Mouse (Mus musculus) retina, postnatal 7 days (tissue): Measurements from ENCODE around the gene Tpst2.
"Not testable (repeated sequence)": the region's sequence is repeated elsewhere in the genome, so short reads cannot be mapped to it uniquely, and the experiment has no call there.

ENCODE experiments used
- DNase-seq: peaks from one replicate; pipeline ENCODE4 v3.0.0-alpha.2; 2012; ENCODE audit warnings: low read depth, low spot score

The Tpst2 gene

GRCm38 (mm10) chr5:112297257-112297656 lies 20.8 kb downstream of the Tpst2 start:
- DNase-seq: no peak

GRCm38 (mm10) chr5:112298226-112298988 lies 21.9 kb downstream of the Tpst2 start:
- DNase-seq: no peak

- no peak for DNase-seq
Observed at GRCm38 (mm10) chr5:112299399-112299798, 22.9 kb downstream of the Tpst2 start.

DNA sequence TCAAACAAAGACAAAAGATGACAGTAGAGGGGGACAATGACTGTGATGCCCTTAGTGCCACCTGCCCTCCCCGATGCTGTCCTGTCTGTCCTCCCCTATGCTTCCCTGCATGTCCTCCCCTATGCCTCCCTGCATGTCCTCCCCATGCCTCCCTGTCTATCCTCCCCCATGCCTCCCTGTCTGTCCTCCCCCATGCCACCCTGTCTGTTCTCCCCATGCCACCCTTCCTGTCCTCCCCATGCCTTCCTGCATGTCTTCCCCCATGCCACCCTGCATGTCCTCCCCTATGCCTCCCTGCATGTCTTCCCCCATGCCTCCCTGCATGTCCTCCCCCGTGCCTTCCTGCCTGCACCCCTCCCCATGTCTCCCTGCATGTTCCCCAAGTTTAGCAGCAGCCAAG lies 23.6 kb downstream of the Tpst2 start:
- no peak for DNase-seq

DNA sequence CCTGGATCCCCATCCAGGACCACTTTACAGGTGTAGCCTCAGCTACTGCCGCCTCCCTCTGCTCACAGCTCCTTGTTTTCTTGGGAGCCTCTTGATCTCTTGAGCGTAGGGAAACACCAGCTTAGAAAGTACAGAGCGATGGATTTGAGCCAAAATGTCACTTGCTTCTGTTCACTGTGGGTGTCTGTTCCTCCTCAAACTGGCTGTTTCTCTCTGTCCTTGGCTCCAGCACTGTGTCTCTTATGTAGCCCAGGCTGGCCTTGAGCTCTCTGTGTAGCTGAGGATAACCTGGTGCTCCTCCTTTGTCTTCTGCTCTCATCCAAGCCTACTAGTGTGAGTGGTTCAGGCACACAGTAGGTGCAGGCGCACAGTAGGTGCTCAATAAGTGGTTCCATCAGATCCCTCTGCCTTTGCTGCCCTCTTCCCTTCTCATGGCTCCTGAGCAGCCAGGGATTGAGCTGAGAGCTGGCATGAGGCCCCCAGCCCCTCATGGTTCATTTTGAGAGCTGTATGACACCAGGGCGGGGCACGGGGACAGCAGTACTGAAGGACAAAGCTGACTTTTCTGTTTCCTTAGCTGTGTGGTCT lies 24.3 kb downstream of the Tpst2 start:
- no peak for DNase-seq

DNA sequence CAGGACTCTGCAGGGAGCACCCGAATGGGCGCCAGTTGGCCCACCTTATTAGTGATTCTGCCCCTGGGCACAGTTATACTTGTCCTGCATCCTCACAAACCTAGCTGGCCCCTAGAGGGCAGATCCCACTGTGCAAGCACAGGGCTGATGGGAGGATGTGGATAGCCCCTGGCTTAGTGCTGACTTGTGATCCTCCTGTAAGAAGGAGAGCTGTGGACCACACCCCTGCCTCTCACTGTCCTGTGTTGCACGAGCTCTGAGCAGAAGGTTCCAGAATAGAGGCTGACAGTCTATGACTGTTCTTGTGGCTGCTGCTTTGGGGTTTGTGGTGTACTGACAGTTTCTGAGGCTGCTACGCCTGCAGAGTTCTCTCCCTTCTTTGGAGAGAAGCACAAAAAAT lies 25.2 kb downstream of the Tpst2 start:
- DNase-seq: no peak

DNA sequence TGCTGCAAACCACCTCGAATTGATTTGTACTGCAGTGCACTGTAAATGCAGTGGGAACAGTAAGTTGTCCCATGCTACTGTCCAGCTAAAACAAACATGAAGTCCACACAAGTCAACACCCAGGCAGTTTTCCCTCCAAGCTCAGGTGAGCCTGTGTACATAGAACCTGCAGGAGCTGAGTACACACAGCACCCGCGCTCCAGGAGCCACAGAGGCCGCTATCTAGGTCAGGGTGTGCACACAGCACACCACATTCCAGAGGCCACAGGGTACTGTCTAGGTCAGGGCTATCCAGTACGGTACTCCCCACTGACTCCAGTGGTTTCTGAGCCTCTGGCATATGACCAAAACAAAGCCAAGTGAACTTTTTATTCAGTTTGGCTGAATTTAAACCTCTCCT lies 25.8 kb downstream of the Tpst2 start:
- no peak for DNase-seq

DNA sequence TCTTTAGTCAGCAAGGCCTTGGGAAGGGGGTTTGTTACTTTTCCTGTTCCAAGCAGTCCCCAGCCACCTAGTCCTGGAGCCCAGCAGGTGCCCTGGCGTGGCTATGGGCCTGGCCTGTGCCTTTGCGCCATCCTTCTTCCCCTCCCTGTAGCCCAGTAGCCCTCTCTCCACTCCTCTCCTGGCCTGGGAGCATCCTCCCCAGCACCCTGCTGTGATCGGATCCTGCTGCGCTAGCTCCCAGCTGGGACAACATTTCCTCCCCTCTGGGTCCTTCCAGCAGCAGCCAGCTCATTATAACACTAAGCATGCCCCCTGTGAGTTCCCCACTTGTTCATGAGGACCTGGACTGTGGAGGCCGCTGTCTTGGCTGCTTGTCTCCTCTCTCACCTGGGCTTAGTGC lies 29.4 kb downstream of the Tpst2 start:
- no peak for DNase-seq

GRCm38 (mm10) chr5:112313222-112313885 lies 36.9 kb downstream of the Tpst2 start:
- no peak for DNase-seq

DNA sequence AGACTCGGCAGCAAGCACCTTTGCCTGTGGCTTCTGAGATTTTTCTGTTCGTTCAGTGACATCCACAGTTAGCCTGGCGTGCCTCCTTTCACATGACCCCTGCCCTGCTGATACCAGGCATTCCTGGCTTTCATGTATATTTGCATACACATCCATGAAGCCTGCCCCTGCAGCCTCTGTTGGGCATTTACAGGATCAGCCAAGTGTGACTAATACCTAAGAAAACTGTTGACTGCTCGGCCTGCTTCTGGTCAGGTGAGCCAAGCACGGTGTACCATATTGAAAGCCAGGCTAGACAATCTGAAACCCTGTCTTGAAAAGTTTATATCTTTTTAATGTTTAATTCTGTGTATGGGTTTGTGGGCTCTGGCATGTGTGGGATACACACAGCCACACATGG lies 40.0 kb downstream of the Tpst2 start:
- no peak for DNase-seq

DNA sequence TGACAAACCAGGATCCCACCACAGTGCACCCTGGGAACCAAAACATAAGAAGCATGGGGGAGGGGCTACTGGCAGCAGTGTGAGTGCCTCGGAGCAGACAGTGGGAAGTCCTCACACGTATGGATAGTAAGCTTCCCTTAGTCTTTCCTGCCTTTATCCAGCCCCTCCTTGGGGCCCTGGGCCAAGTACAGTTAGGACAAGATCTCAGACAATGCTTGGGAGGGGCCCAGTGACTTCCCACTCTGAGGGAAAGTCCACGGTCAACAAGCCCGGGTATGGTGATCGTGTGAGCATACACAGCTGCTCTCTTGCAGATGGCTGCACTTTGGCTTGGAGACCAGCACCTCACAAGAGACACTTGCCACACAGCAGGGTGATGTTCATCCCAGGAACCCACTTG lies 40.8 kb downstream of the Tpst2 start:
- no peak for DNase-seq

DNA sequence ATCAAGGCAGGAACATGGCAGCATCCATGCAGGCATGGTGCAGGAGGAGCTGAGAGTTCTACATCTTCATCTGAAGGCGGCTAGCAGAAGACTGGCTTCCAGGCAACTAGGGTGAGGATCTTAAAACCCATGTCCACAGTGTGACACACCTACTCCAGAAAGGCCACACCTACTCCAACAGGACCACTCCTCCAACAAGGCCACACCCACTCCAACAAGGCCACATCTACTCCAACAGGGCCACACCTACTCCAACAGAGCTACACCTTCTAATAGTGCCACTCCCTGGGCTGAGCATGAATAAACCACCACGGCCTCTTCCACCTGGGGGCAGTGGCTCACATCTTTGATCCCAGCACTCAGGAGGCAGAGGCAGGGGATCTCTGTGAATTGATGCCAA lies 42.9 kb downstream of the Tpst2 start:
- not testable (repeated sequence) for DNase-seq

- no peak for DNase-seq
Observed at GRCm38 (mm10) chr5:112320379-112320778, 43.9 kb downstream of the Tpst2 start.

DNA sequence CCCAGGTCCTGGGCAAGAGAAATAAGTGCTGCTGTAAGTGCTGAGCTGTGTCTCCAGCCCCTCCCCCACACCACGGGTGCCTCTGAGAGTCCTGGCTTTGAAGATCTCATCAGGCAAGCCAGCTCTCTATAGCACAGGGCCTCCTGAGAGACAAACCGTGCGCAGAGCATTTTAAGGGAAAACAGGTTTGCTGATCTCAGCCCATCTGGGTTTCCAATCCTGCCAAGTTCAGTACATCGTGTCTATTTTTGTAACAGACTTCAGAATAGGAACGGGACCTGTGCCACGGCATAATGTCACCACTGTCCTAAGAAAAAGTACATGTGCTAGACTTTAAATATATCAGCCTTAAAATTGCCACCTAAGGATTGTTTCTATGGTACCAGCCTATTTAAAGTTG lies 44.4 kb downstream of the Tpst2 start:
- DNase-seq: no peak

DNA sequence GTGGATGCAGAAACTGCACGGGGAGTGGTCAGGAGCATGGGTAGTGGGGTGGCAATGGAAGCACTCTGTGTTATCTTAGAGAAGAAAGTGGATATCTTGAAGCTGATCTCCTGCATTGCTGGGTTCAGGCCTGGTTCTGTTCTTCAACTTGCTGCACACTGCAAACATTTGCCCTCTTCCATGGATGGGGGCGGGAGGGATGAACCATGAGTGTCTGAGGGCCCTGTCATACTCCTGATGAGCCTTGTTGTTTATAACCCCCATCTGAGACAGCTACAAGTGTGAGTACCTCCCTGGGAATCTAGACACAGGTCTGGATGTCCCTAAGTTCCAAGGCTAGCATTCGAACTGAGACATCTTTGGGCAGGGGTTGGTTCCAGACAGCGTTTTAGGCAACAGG lies 44.9 kb downstream of the Tpst2 start:
- no peak for DNase-seq

GRCm38 (mm10) chr5:112323246-112323645 lies 46.8 kb downstream of the Tpst2 start:
- DNase-seq: no peak

- DNase-seq: no peak
Observed at GRCm38 (mm10) chr5:112324637-112325545, 48.4 kb downstream of the Tpst2 start.

GRCm38 (mm10) chr5:112325546-112326445 lies 49.3 kb downstream of the Tpst2 start, which contains the start of gene Tfip11:
Gene Tfip11 (plus strand): TSS chr5:112326358.
- DNase-seq: peak; percentile 92

DNA sequence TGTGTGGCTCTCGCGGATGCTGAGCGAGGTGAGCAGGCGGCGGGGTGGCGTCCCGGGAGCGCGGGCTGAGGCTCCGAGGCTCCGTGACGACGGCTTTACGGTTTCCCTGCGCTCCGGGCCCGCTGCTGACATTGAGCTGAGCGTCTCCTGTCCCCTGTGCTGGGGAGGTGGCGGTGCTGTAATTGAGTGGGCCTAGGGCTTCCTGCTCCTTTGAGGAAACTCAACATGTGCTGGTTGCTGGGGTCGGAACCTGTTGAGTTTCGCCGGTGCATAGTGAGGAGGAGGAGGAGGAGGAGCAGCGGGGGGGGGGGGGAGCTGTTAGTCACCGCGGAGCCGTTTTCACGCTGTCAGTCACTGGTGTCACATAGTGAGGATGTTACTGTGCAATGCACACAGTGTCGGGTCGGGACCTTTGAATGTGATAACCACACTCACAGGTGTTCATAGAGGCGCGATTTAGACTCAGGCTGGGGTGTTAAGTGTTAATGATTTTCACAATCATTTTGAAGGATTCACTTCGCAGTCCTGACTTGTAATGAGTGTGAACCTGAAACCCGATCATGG lies 50.0 kb downstream of the Tpst2 start:
- no peak for DNase-seq

- no peak for DNase-seq
Observed at GRCm38 (mm10) chr5:112327854-112328253, 51.4 kb downstream of the Tpst2 start.
